Mouse (Mus musculus): ENCODE data around the gene Cldn19.

DNA sequence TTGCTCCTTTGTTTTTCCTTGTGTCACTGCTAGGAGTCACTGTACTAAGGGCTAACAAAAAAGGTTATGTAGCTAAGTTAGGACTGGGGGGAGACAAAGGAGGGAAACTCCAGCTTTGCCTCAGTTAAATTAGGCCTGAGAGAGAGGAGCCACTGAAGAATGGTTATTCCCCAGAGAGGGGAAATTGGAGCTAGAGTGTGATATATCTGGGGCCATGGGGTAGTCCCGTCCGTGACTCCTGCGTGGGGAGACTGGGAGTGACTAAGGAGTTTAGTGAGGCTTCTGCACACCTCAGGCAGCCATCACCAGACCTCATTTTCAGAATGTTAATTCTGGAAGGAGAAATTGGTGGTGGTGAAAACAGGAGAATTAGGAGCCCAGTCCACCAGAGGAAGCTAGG lies 20.9 kb upstream of the Cldn19 start:
- TF ChIP-seq CTCF (IDR thresholded peaks at IDR 0.05): no peak
- TF ChIP-seq EP300 (IDR thresholded peaks at IDR 0.05): no peak

Data from lung, postnatal 0 days (tissue).